Mouse (Mus musculus): ENCODE measurements around the gene Ncor2. TPM values are rescaled to one million over a fixed set of nuclear protein-coding genes. Genes with fewer than 3 reads are reported as not detected.
A peak's percentile ranks its signal among the peaks of the same experiment; 100 is the strongest.

Gene Ncor2
- polyA plus RNA-seq, 1 experiment from 2014 or later = 17.0 TPM

DNA sequence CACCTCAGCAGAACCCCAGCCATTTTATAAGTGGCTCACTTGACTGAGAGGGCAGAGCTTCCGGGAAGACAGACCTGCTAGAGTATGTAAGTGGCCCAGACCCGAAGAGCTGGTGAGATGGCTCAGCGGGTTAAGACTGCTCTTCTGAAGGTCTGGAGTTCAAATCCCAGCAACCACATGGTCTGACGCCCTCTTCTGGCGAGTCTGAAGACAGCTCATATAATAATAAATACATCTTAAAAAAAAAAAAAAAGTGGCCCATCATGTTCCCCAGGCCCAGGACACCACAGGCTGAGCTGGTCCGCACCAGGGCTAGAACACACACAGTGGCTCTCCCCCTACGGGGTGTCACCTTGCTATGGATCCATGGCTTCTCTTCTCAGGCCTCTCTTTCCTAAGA, 56.5 kb downstream of the Ncor2 start:
- ATAC-seq (ENCODE audit: extremely low read depth, insufficient number of reproducible peaks, low FRiP score, low TSS enrichment) = no peak
- peaks cover 46% of the 10 kb centered on the region for H3K36me3 ChIP-seq

DNA sequence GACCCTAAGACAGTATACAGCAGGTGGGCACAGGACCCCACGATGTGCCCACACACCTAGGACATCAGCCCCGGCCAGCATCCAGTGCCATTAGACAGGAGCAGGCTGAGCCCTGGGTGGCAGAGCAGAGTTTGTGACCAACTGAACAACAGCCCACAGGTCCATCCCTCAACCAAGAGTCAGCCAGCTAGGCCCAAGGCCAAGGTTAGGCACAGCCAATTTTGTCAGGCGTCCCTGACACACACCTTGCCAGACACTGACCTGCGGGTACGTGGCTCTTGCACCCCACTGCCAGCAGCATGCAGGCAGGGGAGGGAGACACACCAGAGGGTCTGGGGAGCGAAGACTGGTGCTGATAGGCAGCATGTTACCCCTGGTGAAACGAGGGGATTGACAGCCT, 57.0 kb downstream of the Ncor2 start:
- peaks cover 49% of the 10 kb centered on the region for H3K4me1 ChIP-seq

More for the DNA sequence above, 56.5 kb downstream of the Ncor2 start:
- H3K9me3 ChIP-seq = no peaks in the 10 kb centered on the region
- H3K27me3 ChIP-seq (replicated peaks) = no peaks in the 10 kb centered on the region
- H3K4me2 ChIP-seq = no peak overlapping the region
- H3K9ac ChIP-seq = no peak overlapping the region
- no peak overlapping the region for H3K4me3 ChIP-seq
- peaks cover 53% of the 10 kb centered on the region for H3K4me1 ChIP-seq
- 74% methylated on average over 7 of the region's 7 CpGs for WGBS
- H3K27ac ChIP-seq (replicated peaks) = no peak overlapping the region

DNA sequence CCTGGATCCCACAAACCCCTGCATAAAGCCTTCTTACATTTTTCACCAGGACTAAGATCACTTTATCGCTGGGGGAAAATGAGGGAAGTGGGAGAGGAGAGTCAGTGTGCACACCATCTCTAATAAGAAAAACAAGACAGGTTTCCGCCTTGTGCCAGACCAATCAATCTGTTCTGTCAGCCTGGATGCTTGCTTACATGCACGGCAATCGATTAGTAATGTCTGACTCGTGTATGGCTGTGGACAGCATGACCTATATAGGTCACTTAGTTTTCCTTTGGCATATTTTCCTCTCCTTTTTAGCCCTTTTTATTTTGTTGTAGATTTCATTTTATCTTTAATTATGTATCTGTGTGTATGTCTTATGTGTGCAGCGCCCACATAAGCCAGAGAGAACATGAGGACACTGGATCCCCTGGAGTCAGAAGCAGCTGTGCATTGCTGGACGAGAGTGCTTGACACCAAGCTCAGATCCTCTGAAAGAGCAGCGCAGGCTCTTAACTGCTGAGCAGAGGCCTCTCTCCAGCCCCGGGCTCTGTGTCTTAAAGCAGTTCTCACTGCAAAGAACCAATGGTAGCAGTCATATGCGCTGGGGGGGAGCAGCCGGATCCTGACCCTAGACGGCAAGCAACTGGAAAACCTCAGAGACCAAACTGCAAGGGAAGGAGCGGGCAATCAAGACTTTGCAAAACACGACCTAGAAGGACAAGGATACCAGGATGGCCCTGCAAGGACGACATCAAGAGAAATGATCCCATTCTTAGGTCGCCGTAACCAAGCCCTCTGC, 58.3 kb downstream of the Ncor2 start:
- 70% methylated on average over 17 of the region's 17 CpGs for WGBS
- no peak overlapping the region for H3K4me2 ChIP-seq
- no peaks in the 10 kb centered on the region for H3K9me3 ChIP-seq
- no peak overlapping the region for H3K4me3 ChIP-seq
- peaks cover 44% of the 10 kb centered on the region for H3K4me1 ChIP-seq
- 0 out of 2 replicates have a peak overlapping the region, but pooled peaks have one; percentile 26 for H3K9ac ChIP-seq
- H3K36me3 ChIP-seq = peaks cover 64% of the 10 kb centered on the region
- no peak for ATAC-seq (ENCODE audit: extremely low read depth, insufficient number of reproducible peaks, low FRiP score, low TSS enrichment)
- no peaks in the 10 kb centered on the region for H3K27me3 ChIP-seq (replicated peaks)
- peak overlapping the region; percentile 34; the same call in 1 of the 2 replicates for H3K27ac ChIP-seq (replicated peaks)

More for the DNA sequence above, 57.0 kb downstream of the Ncor2 start:
- H3K36me3 ChIP-seq = peaks cover 51% of the 10 kb centered on the region
- no peaks in the 10 kb centered on the region for H3K27me3 ChIP-seq (replicated peaks)
- WGBS = 86% methylated on average over 7 of the region's 7 CpGs
- no peak overlapping the region for H3K4me2 ChIP-seq
- no peak for ATAC-seq (ENCODE audit: extremely low read depth, insufficient number of reproducible peaks, low FRiP score, low TSS enrichment)
- H3K9ac ChIP-seq = no peak overlapping the region
- H3K9me3 ChIP-seq = no peaks in the 10 kb centered on the region
- H3K27ac ChIP-seq (replicated peaks) = no peak overlapping the region
- H3K4me3 ChIP-seq = no peak overlapping the region

DNA sequence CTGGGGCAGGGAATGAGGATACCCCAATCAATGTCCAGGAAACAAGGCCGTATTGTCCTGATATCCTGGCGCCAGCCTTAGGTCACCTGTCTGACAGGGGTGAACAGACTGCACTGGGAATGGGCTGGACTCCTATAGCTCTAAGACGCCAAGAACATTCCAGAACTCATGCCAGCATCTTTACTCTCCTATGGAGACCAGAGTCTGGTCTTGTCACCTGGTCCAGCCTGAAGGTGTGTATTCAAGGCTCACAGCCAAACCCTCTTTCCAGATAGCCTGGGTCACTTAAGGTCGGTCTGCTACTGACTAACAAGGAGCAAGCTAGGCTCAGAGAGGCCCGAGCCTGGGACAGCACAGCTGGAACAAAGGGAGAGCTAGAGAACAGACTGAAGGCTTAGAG, 61.8 kb downstream of the Ncor2 start:
- no peak for ATAC-seq (ENCODE audit: extremely low read depth, insufficient number of reproducible peaks, low FRiP score, low TSS enrichment)
- WGBS = 77% methylated on average over 5 of the region's 5 CpGs
- no peak overlapping the region for H3K4me3 ChIP-seq
- H3K9me3 ChIP-seq = peaks cover 3% of the 10 kb centered on the region; the same call in 1 of the 2 replicates
- H3K9ac ChIP-seq = no peak overlapping the region
- peaks cover 41% of the 10 kb centered on the region for H3K4me1 ChIP-seq
- no peak overlapping the region for H3K4me2 ChIP-seq
- H3K27ac ChIP-seq (replicated peaks) = no peak overlapping the region
- peaks cover 72% of the 10 kb centered on the region for H3K36me3 ChIP-seq
- H3K27me3 ChIP-seq (replicated peaks) = no peaks in the 10 kb centered on the region

DNA sequence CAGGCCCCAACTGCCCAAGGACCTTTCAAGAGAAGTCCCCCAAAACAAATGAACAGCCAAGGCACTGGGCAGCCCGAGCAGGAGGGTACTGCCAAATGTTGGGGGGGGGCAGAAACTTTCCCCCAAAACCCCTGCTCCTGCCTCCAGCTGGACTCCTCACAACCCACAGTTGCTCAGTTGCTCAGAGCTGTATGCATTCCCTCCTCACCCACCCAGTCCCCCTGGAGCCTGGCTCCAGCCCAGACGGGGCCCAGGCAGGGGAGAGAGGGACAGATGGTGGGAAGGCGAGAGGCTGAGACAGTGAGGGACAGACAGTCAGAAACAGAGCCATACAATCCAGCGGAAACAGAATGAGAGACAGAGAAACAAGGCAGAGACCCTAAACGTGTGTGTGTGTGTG, 66.0 kb downstream of the Ncor2 start:
- Histone ChIP-seq H3K4me3 (no peak overlapping the region), H3K4me2 (no peak overlapping the region), H3K36me3 (peaks cover 85% of the 10 kb centered on the region), H3K4me1 (peaks cover 37% of the 10 kb centered on the region), H3K27ac (replicated peaks) (peak overlapping the region; percentile 73), H3K9ac (peak overlapping the region; percentile 66), H3K9me3 (peaks cover 3% of the 10 kb centered on the region; the same call in 1 of the 2 replicates), H3K27me3 (replicated peaks) (no peaks in the 10 kb centered on the region)
- peak; percentile 40; the same call in 1 of the 2 replicates for ATAC-seq (ENCODE audit: extremely low read depth, insufficient number of reproducible peaks, low FRiP score, low TSS enrichment)
- 43% methylated on average over 5 of the region's 5 CpGs for WGBS

DNA sequence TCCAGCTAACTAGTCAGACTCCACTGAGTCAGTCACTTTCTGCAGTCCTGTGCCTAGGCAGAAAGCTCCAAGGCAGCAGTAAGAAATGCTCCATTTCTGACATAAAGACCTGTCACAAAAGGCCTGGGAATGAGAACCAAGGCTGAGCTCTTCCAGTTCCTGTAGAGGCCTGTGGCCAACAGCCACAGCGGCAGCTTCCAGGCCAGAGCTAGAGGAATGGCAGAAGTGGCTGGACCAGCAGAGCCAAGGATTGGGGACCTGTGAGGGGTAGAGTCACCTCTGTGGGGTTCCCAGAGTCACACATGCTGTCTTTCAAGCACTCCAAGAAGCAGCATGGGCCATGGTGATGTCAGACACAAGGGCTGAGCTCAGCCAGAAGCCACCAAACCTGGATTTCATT, 66.4 kb downstream of the Ncor2 start:
- Histone ChIP-seq H3K36me3 (peaks cover 85% of the 10 kb centered on the region), H3K9me3 (peaks cover 3% of the 10 kb centered on the region; the same call in 1 of the 2 replicates), H3K4me2 (no peak overlapping the region), H3K4me3 (no peak overlapping the region), H3K27ac (replicated peaks) (peak overlapping the region; percentile 73), H3K27me3 (replicated peaks) (no peaks in the 10 kb centered on the region), H3K4me1 (peaks cover 41% of the 10 kb centered on the region), H3K9ac (peak overlapping the region; percentile 66)
- ATAC-seq (ENCODE audit: extremely low read depth, insufficient number of reproducible peaks, low FRiP score, low TSS enrichment) = no peak
- WGBS = 50% methylated on average over 1 of the region's 1 CpGs

DNA sequence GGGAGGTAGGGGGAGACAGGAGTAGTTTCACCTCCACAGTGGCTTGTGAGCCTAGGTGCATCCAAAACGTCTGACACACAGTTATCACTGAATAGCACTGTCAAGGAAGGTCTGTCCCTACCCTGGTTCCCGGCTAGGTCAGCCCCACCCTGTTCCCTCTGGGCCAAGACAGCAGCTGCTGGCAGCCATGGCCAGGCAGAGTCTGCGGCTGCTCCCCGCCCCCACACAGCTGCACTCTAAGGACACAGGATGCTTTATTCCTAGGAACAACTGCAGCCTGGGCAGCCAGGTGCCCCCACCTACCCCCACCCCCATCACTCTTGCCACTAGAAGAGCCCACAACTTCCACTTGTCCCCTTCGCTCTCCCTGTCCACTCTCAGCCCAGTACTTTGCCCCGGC, 67.9 kb downstream of the Ncor2 start:
- no peaks in the 10 kb centered on the region for H3K27me3 ChIP-seq (replicated peaks)
- H3K4me3 ChIP-seq = no peak overlapping the region
- H3K36me3 ChIP-seq = peaks cover 75% of the 10 kb centered on the region
- 38% methylated on average over 6 of the region's 6 CpGs for WGBS
- no peak for ATAC-seq (ENCODE audit: extremely low read depth, insufficient number of reproducible peaks, low FRiP score, low TSS enrichment)
- H3K27ac ChIP-seq (replicated peaks) = no peak overlapping the region
- H3K9ac ChIP-seq = peak overlapping the region; percentile 14; the same call in 1 of the 2 replicates
- H3K4me2 ChIP-seq = no peak overlapping the region
- peaks cover 3% of the 10 kb centered on the region; the same call in 1 of the 2 replicates for H3K9me3 ChIP-seq
- peaks cover 55% of the 10 kb centered on the region for H3K4me1 ChIP-seq

DNA sequence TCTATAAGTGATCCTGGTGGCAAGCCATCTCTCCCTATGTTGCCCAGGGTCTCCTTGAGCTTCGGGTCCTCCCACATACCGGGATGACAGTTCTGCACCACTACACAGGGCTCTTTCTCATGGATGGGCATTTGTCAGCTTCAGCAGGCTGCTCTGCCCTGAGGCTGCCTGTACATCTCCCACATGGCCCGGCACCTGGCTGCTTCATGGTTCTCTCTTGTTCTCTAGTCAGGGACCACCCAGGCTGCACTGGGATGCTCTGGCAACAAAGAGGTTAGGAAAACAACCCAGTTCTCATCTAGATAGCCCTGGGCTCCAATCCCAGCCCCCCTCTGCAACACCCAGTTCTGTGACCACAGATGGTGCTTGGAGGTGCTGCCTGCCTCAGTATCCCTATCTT, 68.3 kb downstream of the Ncor2 start:
- no peak for ATAC-seq (ENCODE audit: extremely low read depth, insufficient number of reproducible peaks, low FRiP score, low TSS enrichment)
- no peak overlapping the region for H3K4me2 ChIP-seq
- H3K27me3 ChIP-seq (replicated peaks) = no peaks in the 10 kb centered on the region
- peaks cover 75% of the 10 kb centered on the region for H3K36me3 ChIP-seq
- H3K4me1 ChIP-seq = peaks cover 59% of the 10 kb centered on the region
- H3K9me3 ChIP-seq = peaks cover 3% of the 10 kb centered on the region; the same call in 1 of the 2 replicates
- H3K4me3 ChIP-seq = no peak overlapping the region
- 79% methylated on average over 3 of the region's 3 CpGs for WGBS
- no peak overlapping the region; the same call in 1 of the 2 replicates for H3K9ac ChIP-seq
- no peak overlapping the region for H3K27ac ChIP-seq (replicated peaks)

DNA sequence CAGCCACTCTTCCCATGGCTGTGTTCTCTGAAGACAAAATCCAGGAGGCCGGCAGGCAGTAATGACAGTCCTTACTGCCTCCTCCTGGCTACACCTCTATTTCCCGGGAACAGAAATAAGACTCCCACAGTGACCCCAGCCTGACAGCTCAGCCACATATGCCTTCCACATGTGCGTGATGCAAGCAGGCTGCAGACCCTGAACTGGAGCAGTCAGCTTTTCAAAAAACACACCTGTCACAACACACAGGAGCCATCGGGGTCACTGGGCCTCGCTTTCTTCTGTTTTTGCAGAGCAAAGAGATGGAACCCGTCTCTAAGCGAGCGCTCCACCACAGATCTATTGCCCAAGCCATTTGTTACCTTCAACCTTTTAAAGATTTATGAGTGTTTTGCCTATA, 68.8 kb downstream of the Ncor2 start:
- peaks cover 3% of the 10 kb centered on the region; the same call in 1 of the 2 replicates for H3K9me3 ChIP-seq
- no peak overlapping the region for H3K27ac ChIP-seq (replicated peaks)
- peaks cover 65% of the 10 kb centered on the region for H3K4me1 ChIP-seq
- ATAC-seq (ENCODE audit: extremely low read depth, insufficient number of reproducible peaks, low FRiP score, low TSS enrichment) = no peak
- H3K36me3 ChIP-seq = peaks cover 75% of the 10 kb centered on the region
- H3K27me3 ChIP-seq (replicated peaks) = no peaks in the 10 kb centered on the region
- H3K4me3 ChIP-seq = no peak overlapping the region
- H3K9ac ChIP-seq = no peak overlapping the region
- WGBS = 83% methylated on average over 8 of the region's 8 CpGs
- no peak overlapping the region for H3K4me2 ChIP-seq

DNA sequence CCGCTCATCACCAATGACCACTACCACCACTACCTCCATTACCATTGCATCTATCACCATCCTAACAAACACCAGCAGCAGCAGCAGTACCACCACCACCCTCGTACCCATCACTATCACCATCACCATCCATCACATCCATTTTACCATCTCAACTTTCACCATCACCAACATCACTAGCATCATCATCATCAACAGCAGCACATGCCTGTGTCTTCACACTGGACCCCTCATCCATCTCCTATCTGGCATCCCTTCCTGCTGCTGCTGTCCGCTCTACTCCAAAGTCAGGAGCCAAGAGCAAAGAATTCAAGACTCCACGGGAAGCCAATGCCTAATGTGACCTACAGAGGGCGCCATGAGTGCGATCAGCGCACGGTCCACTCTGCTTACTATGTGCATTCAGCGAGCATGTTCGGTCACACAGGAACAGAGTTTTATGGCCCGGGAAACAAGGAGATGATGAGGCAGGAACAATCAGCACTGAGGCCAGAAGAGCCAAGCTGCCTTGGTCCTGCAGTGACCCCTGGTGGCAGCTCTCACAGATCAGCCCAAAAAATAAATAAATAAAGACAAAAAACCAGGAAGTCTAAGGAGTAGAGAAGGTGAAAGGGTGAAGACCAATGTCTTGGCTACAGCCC, 71.9 kb downstream of the Ncor2 start:
- WGBS = 67% methylated on average over 11 of the region's 11 CpGs
- no peak for ATAC-seq (ENCODE audit: extremely low read depth, insufficient number of reproducible peaks, low FRiP score, low TSS enrichment)
- H3K4me3 ChIP-seq = no peak overlapping the region
- peaks cover 68% of the 10 kb centered on the region for H3K36me3 ChIP-seq
- H3K27me3 ChIP-seq (replicated peaks) = no peaks in the 10 kb centered on the region
- no peak overlapping the region for H3K9ac ChIP-seq
- no peaks in the 10 kb centered on the region for H3K9me3 ChIP-seq
- no peak overlapping the region for H3K4me2 ChIP-seq
- peaks cover 74% of the 10 kb centered on the region for H3K4me1 ChIP-seq
- no peak overlapping the region for H3K27ac ChIP-seq (replicated peaks)

DNA sequence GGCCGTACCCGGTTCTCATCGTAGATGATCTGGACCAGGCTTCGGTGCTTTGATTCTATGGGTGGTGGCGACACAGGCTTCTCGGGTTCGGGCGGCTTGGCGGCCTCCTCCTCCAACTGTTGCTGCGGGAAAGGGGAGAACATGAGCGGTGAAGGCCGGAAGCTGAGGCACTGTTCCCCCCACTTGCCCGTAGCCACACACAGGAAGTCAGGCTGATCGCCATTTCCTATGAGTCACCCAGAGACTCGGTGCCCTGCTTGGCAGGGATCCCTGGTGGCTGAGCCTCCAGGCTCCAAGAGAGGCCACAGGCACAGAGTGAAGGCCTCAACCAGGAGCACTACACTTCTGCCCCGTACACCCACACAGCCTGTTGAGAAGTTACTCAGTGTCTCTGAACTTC, 72.8 kb downstream of the Ncor2 start:
- no peak overlapping the region for H3K4me3 ChIP-seq
- WGBS = 82% methylated on average over 16 of the region's 16 CpGs
- peaks cover 68% of the 10 kb centered on the region for H3K4me1 ChIP-seq
- no peak overlapping the region for H3K9ac ChIP-seq
- peaks cover 72% of the 10 kb centered on the region for H3K36me3 ChIP-seq
- H3K9me3 ChIP-seq = no peaks in the 10 kb centered on the region
- H3K27ac ChIP-seq (replicated peaks) = no peak overlapping the region
- no peak overlapping the region for H3K4me2 ChIP-seq
- no peak for ATAC-seq (ENCODE audit: extremely low read depth, insufficient number of reproducible peaks, low FRiP score, low TSS enrichment)
- H3K27me3 ChIP-seq (replicated peaks) = no peaks in the 10 kb centered on the region
